Mouse (Mus musculus) C3H10T1/2 (cell line): ENCODE data around the gene BC049762. TPM values are rescaled to one million over a fixed set of nuclear protein-coding genes. Genes with fewer than 3 reads are reported as not detected.

Experiments
- polyA plus RNA-seq, 2 experiments: library from polyadenylated mRNA; unstranded; fragments of >200 nt; fragmentation: generic; extraction: Trizol; gene quantifications; one replicate each; pipeline ENCODE4 v1.2.1; 2012; ENCODE audit warnings: missing spikeins in 2 of 2

BC049762 gene
- polyA plus RNA-seq: under 1 TPM; 0.19 to 0.26 TPM

GRCm38 (mm10) chr11:51262342-51263285 lies at the start of gene BC049762:
Gene BC049762 (minus strand): TSS chr11:51263046.

DNA sequence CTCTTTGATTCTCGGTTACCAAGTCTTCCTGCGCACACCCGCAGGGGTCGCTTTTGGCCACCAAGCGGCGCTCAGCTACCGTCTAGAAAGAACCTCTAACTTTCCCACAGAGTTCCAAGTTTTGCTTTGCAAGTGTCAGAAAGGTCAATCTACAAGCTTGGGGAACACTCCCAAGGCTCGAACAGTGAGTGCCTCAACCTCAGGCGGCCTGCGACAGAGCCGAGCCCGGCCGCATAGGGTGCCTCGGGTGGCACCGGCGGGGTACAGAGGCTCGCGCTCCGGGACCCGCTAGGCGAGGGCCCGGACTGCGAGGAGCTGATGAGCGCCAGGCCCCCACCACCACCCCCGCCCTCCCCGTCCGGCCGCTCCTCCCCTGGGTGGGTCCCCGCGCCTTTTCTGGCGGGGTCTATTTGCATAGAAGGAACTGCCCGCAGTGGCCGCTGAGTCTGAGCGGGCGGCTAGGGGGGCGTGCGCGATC lies 26.8 kb upstream of the BC049762 start, which contains the start of gene Col23a1:
Gene Col23a1 (plus strand): TSS at position 357 of the 478 bp plus-strand sequence.

DNA sequence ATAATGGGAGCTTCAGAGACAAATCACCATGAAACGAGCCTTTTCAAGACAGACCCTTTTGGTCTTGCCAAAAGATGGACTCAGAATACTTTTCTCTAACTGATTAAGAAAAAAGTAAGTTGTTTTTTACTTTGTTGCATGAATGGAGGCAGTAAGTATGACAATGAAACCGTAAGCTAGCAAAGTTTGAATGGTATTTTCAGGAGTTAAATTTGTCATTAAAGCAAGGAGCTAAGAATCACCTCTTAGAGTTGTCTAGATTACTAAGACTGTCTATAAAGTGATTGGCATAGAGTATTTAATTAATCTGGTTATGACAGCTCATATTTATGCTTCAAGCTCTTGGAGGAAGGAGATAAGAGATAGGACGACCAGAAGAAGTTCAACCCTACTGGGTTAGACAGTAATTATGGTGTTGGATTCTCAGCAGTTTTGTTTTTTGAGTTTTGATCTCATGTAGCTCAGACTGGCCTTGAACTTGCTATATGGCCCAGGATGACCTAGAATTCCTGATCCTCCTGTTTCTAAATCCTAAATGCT lies 1.1 kb downstream of the BC049762 start, which contains the start of gene Clk4:
Gene Clk4 (plus strand): TSS at position 51 of the 540 bp plus-strand sequence.

GRCm38 (mm10) chr11:51220308-51220707 lies 42.5 kb downstream of the BC049762 start, which contains the start of gene Gm12569:
Gene Gm12569 (plus strand): TSS chr11:51220473.

Other genes with a start within 250 kb of the BC049762 start
- not detected for gene Olfr54, start 248.8 kb downstream of the BC049762 start, polyA plus RNA-seq
- not detected for gene Olfr1375, start 214.9 kb downstream of the BC049762 start, polyA plus RNA-seq
- gene Zfp354a, start 203.8 kb downstream of the BC049762 start, polyA plus RNA-seq: 1 to 10 TPM in 1 of 2 experiments, under 1 TPM in 1; 0.08 to 1.4 TPM
- not detected for gene Gm12569, start 42.6 kb downstream of the BC049762 start, polyA plus RNA-seq
- gene Clk4, start 1.3 kb downstream of the BC049762 start, polyA plus RNA-seq: 10 to 100 TPM in 1 of 2 experiments, under 1 TPM in 1; 0.88 to 14.8 TPM
- gene Col23a1, start 26.9 kb upstream of the BC049762 start, polyA plus RNA-seq: 1 to 10 TPM in 1 of 2 experiments, under 1 TPM in 1; 0.02 to 4.1 TPM